Mouse (Mus musculus) 416B (cell line): ENCODE measurements around the gene Aff3.

Source experiments
- DNase-seq: peaks from one replicate; pipeline ENCODE4 v3.0.0; 2011; ENCODE audit warnings: low read depth

Aff3 gene

DNA sequence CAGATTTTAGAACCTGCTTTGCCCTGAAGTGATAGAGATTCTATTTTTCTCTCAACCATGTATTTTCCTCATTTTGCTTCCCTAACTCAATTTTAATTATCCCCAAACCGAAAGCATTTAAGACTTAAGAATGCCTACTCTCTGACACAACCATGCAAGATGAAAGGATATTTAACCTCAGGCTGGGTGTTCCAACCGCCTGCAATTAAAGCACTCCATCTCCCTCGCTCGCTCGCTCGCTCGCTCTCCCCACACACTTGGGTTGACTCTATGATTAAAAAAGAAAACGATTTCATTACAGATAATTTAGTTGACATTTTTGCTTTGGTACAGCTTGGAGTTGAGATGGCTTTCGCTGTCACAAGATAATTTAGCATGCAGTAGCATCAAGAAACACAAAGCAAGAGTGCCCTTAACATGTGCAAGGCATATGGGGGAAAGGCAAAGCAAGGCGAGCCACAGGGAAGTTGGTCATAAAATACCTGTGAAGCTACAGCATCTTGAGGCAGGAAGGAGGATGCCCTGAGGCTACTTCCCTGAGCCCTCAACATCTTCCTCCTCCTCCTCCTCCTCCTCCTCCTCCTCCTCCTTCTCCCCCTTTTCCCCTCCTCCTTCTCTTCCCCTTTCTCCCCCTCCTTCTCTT is 167.7 kb downstream of the Aff3 start:
- DNase-seq = no peak

DNA sequence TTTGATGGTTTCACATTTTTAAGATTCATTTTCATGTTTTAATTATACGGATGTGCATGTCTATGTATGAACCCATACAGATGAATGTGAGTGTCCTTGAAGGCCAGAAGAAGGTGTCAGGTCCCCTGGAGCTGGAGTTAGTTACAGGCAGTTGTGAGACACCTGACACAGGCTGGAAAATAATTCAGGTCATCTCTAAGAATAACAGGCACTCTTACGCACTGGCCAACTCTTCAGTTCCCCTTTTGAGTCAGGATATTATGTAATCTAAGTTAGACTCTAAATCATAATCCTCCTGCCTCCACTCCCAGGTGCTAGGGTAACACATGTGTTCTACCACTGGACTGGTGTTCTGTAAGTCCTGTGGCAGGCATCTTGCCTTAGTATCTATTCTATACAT is 169.5 kb downstream of the Aff3 start:
- DNase-seq = peak; percentile 45

DNA sequence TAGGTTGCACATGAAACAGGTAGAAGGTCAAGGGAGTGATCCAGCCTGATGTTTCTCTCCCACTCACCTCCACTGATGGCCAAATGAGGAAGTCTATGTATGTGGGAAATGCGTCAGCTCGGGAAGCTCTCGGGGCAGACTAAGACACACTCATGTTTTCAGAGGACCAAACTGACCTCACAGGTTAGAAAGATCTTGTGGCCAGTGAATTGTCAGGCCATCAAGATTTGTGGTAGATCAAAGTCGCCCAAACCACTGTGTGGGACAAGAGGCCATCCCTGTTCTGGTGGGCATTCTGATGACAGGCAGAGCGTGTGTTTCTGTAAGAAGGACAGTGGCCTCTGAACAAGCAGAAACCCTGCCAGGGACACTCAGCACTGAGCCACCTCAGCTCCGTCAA is 175.0 kb downstream of the Aff3 start:
- DNase-seq = peak; percentile 72

DNA sequence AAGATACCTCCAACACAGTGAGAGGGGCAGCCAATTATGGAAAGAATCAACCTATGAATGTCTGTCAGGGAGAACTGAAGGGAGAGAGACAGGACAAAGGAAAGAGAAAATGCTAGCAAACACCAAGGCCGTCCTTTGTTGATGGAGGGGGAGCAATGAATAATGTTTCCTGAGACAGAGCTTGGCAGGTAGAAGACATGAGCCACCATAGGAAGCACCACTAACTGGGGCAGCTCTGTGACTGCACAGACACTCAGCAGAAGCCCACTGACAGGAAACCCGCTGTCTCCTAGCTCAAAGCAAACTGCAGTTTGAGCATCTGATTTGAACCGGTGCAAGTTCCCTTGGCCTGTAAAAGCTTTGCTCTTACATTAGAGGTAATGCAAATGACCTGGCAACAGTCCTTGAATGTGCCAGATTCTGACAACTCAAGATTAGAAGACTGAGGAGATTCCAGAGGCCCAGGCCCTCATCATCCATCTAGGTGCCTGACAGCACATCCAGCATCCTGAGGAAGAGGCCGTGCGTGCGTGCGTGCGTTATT is 176.0 kb downstream of the Aff3 start:
- peak; percentile 21 for DNase-seq

DNA sequence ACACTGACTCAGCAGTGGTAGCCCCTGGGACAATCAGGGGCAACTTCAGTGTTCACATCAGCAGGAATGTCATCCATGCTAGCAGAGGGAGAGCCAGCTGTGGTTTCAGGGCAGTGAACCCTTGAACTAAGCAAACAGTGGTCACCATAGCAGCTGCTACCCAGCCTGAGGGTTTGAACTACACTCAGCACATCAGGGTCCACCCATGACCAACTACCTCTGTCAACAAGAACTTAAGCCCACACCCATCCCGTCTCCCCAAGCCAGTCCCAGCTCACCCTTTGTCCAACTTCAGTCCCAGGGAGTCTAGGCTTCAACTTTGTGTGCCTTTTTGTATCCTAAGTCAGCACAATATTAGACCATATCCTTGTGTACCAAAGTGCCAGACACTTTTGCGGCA is 176.9 kb downstream of the Aff3 start:
- DNase-seq = no peak

DNA sequence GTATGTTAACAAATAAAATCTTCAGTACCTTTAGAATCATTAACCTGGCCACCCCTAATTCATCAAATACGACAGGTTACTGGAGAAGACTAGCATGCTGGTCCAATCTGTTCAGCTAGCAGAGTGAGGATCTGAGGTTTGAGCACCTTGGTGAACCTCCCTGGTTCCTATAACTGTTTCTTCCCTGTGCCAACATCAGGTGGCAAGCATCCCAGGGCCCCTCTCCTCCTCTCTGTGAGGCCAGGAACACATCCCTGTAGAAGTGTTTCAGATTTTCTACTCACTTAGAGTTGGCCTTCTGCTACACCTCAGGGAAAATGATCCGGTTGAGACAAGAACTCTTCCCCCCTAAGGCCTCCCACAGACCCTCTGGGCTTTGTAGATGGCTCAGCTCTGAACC is 181.6 kb downstream of the Aff3 start:
- no peak for DNase-seq

DNA sequence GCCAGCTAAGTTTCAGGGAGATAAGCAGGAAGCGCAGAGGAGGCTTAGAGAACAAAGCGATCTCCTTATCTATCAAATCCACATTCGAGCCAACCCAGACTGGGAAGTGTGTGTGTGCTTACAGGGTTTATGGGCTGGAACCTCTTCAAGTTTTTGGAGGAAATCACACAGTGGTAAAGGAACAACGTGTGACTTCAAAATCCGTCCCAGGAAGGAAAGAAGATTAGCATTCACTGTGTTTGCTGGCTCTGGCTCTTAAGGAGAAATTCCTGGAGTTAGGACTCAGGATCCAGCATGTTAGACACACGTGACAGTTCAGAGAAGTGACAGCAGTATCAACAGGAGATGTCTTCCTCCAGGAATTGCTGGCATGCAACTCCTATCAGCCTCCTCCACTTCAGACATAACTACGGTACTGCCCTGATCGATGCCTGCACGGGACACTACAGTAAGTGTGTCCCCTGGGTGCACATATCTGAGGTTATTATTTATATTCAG is 186.5 kb downstream of the Aff3 start:
- peak; percentile 25 for DNase-seq

DNA sequence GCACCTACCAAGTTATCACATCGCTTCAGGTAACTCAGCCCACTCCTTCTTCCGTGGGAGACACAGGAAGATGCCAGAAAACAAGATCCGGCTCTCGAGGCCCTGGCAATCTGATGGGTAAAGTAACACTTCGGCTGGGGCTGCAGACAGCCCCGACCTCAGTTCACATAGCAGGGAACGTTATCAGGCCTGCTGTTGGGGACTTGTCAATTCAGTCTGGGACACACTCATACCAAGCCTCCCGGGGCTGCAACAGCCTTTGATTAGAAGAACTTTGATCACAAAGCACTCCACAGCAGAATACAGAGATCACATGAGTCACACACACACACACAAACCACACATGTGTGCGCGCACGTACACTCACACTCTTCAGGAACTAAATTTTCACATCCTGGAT is 193.9 kb downstream of the Aff3 start:
- DNase-seq = no peak

DNA sequence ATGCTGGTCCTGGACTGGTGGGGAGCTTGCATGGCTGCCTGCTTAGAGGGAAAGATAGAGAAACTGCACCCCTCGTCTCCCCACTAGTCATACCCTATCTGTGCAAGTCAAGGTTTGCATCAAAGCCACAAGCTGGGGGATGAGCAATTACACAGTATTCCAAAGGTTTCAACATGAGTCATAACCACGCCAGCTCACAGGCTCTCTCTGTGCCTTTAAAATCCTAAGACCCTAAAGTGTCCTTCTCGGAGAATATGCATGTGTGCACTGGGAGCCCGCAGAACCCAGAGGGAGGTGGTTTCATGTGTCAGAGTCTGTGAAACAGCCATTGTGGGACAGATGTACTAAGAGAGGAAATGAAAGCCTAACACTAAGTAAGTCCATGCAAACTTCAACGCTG is 194.6 kb downstream of the Aff3 start:
- peak; percentile 35 for DNase-seq

DNA sequence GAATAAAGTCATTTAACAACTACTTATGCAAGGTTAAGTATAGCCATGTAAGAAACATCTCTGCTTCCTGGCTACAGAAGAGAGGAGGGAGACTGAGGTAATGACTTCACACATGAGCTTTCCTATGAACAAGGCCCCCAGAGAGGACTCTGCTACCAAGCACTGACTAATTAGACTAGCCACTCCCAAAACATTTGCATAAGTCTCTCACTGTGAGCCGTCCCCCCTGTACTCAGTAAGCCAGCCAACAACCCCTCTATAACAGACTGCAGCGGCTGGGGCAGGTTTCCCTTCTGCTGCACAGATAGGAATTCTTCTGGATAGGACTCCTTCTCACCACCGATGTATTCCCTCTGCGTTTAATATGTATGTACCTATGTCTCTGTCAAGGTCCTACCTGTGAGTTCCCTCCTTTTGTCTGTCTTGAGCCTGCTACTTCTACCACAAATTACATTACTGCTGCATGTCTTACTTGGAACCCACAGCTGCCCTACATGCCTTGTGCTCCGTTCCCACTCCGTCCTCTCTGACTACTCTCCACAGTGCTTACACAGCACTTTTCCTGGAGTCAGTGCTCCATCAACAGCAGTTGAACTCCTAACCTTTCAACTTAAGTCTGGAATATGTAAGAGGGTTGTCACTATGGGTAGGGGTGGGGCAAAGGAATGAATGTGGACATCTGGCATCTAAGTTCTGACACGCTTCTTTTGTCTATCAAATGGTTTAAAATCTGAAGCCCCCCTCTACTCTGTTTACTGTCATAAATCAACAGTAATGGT is 197.3 kb downstream of the Aff3 start:
- no peak for DNase-seq

DNA sequence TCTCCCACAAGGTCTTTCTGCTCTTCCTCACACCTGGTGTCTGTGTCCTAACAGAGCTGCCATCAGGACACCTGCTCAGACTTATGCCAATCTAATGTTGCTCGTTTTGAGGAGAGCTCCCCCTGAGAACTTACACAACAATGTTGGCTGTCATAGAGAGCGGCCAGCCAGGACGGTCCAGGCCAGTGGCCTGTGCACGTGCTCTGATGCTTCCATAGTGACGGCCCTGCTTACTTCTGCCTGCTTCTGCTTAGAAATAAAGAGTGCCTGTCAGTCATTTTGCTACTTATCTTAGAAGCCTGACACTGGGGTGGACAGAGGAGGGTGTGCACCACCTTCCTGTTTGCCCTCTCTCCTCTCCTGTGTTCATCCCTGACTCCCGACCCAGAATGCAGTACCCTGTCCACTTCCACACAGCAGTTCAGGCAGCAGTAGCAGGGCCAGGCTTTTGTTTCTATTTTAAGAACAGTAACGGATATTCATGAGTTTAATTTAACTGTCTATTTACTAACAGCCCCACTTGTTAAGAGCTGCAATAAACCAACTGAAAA is 208.0 kb downstream of the Aff3 start:
- DNase-seq = no peak

DNA sequence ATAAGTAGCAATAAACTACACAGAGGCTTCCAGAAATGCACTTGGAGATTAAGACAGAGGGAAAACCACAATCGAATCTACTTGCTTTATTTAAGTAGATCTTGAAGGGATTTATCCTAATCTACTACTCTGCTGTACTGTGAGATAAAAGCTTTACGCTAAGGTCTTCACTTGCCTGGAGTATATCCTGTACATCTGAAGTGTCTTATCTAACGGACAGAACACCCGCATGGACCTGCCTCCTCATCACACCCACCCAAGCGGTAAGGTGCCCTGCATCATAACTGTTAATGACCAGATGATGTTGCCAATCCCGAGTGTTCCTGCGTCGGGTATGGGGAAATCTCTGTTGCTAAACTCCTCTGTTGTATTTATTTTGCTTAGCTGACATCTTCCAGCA is 209.8 kb downstream of the Aff3 start:
- DNase-seq = no peak

DNA sequence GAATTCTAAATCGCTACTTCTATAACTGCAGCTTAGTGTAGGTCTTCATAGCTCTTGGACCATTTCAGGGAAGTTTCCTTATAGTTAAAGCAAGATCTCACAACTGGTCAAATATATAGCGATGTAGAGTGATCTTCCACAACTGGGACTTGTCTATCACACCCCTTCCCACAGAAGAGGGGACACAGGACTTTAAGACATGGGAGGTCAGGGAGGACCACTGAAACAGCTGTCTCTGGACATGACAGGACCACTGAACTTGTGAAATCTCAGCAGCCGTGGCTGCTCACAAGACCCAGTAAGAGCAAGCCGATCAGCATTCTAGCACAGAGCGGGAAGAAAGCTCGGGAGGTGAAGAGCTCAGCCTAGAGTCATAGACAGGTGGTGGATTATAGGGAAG is 213.4 kb downstream of the Aff3 start:
- no peak for DNase-seq

DNA sequence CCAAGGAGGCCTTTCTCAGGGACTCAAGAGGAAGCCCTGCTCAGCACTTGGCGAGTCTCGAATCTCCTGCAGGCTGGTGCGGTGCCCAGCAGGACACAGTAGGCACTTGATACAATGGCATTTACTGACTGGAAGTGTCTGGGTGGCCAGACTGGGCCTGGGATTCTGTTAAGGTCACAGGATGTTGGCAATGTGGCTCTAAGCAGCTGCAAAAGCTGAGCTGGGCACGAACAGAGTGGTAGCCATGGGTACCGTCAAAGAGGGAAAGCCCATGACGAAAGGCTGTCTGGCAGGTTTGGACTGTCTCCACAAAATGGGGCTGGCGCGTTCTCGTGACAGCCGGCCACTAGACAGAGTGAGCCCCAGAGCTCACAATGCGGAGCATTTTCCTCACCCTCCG is 214.1 kb downstream of the Aff3 start:
- no peak for DNase-seq

DNA sequence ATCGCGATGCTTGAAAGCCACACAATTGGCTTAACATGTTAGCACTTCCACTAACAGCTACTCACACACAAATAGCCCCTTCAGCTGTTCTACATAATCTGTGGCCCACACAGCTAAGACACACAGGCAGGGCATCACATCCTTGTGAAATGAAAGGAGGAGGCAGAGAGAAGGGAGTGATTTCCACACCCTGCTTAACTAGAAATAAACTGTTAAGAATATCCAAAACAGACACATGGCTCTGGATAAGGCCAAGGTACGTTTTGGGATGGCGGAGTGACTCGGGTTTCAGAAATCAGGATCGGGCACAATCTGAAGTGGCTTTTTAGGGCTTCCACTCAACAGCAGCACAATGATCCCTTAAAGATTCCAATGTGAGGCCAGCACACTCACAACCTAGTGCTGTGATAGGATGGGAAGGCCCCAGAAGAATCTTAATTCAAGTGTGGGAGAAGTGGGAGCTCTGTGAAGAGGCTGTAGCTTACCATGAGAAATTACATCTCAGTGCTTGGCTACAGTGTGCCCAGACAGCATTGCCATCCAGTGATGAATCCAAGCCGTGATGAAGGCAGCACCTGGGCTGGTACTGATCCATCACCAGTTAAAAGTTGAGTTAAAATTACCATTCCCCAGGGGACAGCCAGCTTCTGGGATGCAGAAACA is 214.8 kb downstream of the Aff3 start:
- DNase-seq = no peak

DNA sequence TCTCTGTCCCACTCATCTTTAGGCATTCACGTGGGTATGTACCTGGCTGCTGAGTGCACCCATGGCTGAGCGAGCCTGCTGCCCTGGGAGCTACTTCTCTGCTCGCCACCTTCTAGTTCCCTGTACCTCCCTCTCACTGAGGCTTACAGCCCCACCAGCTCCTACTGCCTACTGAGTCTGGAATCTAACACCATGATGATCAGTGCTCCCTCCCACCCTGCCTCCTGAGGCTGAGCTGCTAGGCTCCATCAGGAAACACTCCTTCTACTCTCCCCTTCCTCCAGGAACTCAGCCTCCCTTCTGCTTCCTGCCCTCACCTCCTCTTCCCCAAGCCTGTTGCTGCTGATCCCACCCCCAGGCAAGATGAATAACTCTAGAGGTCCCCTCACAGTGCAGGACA is 215.9 kb downstream of the Aff3 start:
- DNase-seq = peak; percentile 26

DNA sequence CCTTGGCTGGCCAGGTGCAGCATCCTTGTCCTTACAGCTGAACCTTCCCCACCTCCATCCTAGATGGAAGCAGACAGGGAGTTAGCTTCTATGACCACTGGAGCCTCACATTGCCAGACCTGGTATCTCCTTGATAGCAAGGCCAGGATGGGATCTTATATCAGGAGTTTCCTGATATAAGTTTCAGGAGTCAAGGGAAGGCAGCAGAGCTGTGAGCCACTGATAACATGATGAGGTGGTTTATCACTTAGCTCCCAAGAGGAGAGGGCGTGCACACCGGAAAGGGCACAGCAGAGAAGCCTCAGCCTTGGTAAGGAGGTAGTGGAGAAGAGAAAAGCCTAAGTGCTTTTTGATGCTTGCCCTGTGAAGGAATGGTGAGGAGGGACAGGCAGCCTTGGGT is 217.2 kb downstream of the Aff3 start:
- DNase-seq = no peak

DNA sequence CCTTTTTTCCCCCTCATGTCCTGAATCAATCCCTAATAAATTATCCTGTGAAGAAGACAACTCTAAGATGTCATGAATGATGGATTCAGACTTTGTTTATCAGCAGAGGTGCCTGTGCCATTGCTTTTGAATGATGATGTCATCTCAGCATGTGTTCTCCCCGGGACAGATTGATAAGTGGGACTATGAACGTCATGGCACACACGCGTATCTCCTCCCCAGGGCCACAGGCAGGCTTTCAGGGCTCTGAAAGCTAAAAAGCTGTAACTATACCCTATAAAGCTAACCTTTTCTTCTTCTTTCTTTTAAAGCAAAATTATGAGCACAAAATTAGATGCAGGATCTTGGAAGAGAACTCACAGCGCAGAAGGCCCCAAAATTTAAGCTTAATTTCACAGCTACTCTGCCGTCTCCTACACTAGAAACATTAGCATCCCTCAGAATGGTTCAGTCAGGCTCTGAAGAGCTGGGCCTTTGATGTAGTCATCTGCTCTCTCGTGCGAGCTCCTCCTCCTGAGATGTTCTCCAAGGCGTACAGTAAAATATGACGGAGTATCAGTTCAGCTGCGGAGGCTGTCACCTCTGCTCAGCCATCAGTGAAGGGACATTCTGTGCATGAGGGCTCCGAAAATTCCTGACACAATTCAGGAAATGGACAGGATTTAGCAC is 218.5 kb downstream of the Aff3 start:
- DNase-seq = no peak

DNA sequence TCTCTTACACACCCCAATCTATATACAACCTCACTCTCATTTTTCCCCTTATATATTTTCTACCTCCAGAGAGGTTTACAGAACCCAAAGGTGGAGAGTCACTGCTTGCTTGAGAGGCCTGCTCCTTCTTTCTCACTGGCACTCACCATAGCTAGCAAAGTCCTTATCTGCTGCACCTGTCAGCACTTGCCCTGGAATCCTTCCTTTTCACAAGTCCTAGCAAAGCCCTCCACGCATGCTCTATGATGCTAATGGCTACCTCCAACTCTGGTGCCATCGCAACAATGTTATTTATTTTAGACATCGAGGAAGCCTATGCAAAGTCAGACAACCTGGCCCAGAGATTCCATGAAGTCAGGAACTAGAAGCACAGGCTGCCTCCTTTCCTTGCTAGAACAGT is 221.9 kb downstream of the Aff3 start:
- DNase-seq = no peak

DNA sequence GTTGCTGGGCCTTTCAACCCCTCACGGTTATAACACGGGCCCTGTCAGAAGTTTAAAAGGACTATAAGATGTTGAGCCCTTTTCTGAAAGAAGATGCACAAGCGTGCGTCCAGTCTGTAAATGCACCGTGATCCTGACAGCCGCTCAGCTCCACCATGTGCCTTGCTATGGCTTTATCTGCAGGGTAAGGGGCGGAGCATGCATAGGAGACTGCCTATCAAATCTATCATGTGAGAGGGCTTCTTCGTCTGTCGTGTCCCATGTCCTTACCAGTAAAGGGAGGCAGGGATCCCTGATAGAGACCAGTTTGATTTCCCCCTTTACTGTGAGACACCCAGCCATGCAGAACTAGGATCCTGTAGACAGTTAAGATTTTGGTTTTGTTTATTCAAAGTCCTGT is 222.3 kb downstream of the Aff3 start:
- DNase-seq = no peak

DNA sequence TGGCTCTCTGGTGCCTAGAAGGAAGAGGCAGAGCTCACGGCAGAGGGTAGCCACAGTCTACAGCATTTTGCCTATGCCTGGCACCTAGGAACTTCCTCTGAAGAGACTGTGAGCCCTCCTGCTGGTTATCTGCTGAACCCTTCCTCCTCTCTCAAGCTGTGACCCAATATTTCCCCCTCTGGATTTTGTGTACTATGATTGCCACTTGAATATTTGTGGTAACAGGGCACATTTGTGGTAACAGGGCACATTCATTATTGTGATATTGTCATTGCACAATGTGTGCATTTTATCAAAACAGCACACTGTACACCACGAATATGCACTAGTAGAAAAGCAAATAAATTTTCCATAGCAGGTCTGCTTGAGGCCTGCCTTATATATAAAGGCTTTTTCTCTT is 223.0 kb downstream of the Aff3 start:
- DNase-seq = peak; percentile 66

DNA sequence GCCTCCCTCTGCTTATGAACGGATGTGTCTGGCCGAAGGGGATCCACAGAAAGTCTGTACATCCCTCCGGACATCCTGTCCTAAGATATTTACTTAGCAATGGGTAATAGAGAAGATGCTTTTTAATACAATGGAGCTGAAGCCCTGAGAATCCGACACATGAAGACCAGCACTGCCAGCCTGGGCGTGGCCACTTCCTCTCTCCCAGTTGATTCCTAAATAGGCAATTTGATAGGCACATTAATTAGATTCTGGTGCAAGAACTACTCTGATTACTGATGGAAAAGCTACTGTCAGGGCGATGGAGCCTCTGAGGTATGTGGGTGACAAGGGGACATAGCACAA is 224.3 kb downstream of the Aff3 start:
- no peak for DNase-seq
